Mouse (Mus musculus) gastrocnemius, adult 8-10 months (tissue): ENCODE results near the gene Sox12. TPM values are rescaled to one million over a fixed set of nuclear protein-coding genes. Genes with fewer than 3 reads are reported as not detected.
A peak's percentile ranks its signal among the peaks of the same experiment; 100 is the strongest.
"Not testable (repeated sequence)": the region's sequence is repeated elsewhere in the genome, so short reads cannot be mapped to it uniquely, and the experiment has no call there.

Source experiments
- DNase-seq, 2 experiments: peaks; one replicate each; pipeline ENCODE4 v3.0.0; 2022; ENCODE audit warnings: low spot score in 2 of 2
- total RNA-seq, 4 experiments: library from RNA; stranded (reverse); gene quantifications; 2 replicates each; pipeline ENCODE4 v1.2.4; 2022

The Sox12 gene
- total RNA-seq = under 1 TPM; 0.34 to 0.58 (median 0.49) TPM

GRCm38 (mm10) chr2:152397680-152398435 lies at the start of gene Sox12:
TSS of gene Sox12 (minus strand) at chr2:152398063.
- peak; percentile 78 to 84 for DNase-seq

- DNase-seq = no peak
Measured at GRCm38 (mm10) chr2:152447461-152447860, 49.6 kb upstream of the Sox12 start.

- no peak for DNase-seq
Measured at GRCm38 (mm10) chr2:152446642-152447041, 48.8 kb upstream of the Sox12 start.

GRCm38 (mm10) chr2:152443281-152443680 lies 45.4 kb upstream of the Sox12 start:
- no peak for DNase-seq

- no peak for DNase-seq
Measured at GRCm38 (mm10) chr2:152442322-152442721, 44.5 kb upstream of the Sox12 start.

GRCm38 (mm10) chr2:152439833-152440232 lies 42.0 kb upstream of the Sox12 start:
- no peak for DNase-seq

GRCm38 (mm10) chr2:152438963-152439362 lies 41.1 kb upstream of the Sox12 start:
- DNase-seq = no peak

GRCm38 (mm10) chr2:152436983-152437860 lies 39.4 kb upstream of the Sox12 start:
- DNase-seq = peak; percentile 41 to 45

- no peak for DNase-seq
Measured at GRCm38 (mm10) chr2:152436405-152436901, 38.6 kb upstream of the Sox12 start.

GRCm38 (mm10) chr2:152428481-152428880 lies 30.6 kb upstream of the Sox12 start:
- DNase-seq = not testable (repeated sequence)

GRCm38 (mm10) chr2:152427493-152427892 lies 29.6 kb upstream of the Sox12 start:
- DNase-seq = no peak

- DNase-seq = no peak
Measured at GRCm38 (mm10) chr2:152415786-152416185, 17.9 kb upstream of the Sox12 start.

GRCm38 (mm10) chr2:152415287-152415686 lies 17.4 kb upstream of the Sox12 start, which contains the start of gene 6820408C15Rik:
TSS of gene 6820408C15Rik (plus strand) at chr2:152415587.
- no peak for DNase-seq

- peak; percentile 40 to 69 for DNase-seq
Measured at GRCm38 (mm10) chr2:152414591-152415165, 16.8 kb upstream of the Sox12 start, which contains the start of gene Zcchc3. TSS of gene Zcchc3 (minus strand) at chr2:152415027.

- DNase-seq = no peak
Measured at GRCm38 (mm10) chr2:152413765-152414584, 16.1 kb upstream of the Sox12 start.

GRCm38 (mm10) chr2:152413158-152413764 lies 15.4 kb upstream of the Sox12 start:
- no peak for DNase-seq

GRCm38 (mm10) chr2:152412526-152413157 lies 14.8 kb upstream of the Sox12 start:
- no peak for DNase-seq

GRCm38 (mm10) chr2:152411471-152411870 lies 13.6 kb upstream of the Sox12 start:
- DNase-seq = no peak

GRCm38 (mm10) chr2:152410971-152411371 lies 13.1 kb upstream of the Sox12 start:
- DNase-seq = peak; percentile 19 to 50

GRCm38 (mm10) chr2:152409781-152410180 lies 11.9 kb upstream of the Sox12 start:
- no peak for DNase-seq
